Mouse (Mus musculus) kidney, postnatal 25 days (tissue): ENCODE results near the gene Tsga10ip.
"Not testable (repeated sequence)": the region's sequence is repeated elsewhere in the genome, so short reads cannot be mapped to it uniquely, and the experiment has no call there.

Experiments used
- DNase-seq, 2 experiments: peaks; one replicate each; pipeline ENCODE4 v3.0.0; 2021; ENCODE audit warnings: mixed read lengths in 2 of 2

Gene Tsga10ip

DNA sequence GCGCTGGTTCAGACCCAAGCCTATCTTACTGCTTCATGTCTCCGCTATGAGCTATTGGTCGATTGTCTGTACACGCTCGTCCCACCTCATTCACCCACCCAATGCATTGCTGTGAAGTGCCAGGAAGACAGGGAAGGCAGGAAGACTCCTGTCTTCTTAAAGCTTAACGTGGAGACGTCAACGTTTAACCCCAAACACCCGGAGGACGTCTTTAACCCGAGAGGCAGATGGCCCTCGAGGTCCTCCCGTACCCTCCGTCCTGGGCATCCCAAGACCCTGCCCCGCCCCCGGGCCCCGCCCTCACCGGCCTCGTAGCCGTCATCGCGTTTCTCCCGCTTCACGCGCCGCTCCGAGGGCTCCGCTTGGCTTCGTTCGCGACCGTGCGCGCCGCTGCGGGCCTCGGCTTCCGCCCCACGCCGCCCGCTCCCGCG lies 14.3 kb downstream of the Tsga10ip start:
- peak; percentile 35 to 73 for DNase-seq

DNA sequence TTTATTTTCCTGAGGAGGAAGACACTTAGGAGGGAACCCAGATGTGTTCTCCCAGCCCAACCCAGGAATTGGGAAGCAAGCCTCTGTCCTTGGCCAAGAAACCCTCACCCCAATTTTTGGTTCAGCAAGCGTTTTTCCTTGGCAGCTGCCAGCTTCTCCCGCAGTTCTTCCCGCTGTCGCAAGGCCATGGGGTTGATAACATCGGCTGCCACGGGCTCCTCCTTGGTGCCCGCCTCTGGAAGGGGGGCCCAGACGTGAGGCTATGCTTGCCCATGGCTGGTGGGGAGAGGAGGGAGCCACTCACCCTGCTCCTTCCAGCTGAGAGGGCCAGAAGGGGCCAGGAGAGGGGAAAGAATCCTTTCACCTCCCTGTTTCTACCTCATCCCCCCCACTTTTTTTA lies 17.6 kb downstream of the Tsga10ip start:
- DNase-seq: no peak

DNA sequence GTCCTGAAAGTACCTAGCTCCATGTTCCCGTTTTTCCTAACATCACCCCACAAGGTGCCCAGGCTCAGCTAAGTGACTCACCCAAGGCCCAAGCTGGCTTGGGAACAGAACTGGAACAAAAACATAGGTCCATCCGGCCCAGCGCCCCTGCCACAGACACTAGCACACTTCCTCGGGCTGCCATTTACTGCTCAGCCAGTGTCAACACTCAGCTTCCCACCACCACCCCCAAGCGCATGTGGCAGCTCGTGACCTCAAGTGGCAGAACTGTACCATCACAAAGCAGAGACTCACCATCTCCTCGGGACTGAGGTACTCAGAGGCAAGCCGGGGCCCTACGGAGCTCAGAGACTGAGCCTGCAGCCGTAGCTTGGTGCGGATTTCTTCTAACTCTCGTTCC lies 19.0 kb downstream of the Tsga10ip start:
- DNase-seq: no peak

DNA sequence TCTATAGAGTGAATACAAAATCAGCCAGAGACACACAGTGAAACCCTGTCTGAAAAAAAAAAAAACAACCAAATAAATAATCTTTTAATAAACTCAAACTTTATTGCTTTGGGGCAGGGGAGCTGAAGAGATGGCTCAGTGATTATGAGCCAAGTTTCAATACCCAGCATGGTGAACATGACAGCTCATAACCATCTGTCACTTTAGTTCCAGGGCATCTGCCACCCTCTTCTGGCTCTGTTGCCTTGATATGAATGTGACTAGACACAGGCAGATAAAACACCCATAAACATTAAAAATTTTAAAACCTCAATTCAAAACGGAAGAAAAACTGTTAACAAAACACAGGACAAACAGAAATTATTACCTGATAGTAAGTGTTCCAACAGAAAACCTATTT lies 24.9 kb downstream of the Tsga10ip start:
- DNase-seq: no peak

DNA sequence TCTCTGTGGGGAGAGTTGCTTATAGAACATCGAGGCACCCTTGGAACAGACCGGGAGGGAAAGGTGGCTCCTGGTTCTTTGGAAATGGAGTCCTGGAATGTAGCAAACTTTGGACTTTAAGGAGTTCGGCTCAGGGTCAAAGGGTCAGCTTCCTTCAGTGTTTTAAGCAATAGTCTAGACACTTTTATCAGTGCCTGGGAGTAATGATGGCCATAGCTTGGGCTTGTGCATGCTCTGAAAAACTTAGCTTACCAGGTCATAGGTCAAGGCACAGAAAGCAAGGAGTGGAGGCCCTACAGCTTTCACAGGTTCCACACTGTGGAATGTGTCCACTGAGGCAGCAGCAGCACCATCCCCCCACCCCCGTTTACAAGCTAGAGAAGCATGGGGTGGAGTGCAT lies 27.6 kb downstream of the Tsga10ip start:
- no peak for DNase-seq

DNA sequence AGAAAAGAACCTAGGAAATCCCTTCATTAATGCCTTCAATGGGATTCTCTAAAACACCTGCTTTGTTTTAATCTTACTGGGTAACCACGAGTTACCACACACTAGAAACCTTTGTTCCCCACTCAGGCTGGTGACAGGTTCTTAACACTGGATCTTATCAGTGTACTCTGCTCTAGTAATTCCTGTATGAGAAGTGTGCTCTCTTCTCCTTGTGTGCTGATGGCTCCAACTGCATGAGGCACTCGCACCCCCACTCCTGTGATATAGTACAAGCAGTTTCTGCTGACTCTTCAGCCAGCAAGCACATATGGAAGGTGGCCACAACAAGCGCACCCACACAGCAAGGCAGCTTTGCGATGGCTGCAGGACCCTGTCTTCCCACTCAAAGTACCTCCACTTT lies 28.1 kb downstream of the Tsga10ip start:
- no peak for DNase-seq

DNA sequence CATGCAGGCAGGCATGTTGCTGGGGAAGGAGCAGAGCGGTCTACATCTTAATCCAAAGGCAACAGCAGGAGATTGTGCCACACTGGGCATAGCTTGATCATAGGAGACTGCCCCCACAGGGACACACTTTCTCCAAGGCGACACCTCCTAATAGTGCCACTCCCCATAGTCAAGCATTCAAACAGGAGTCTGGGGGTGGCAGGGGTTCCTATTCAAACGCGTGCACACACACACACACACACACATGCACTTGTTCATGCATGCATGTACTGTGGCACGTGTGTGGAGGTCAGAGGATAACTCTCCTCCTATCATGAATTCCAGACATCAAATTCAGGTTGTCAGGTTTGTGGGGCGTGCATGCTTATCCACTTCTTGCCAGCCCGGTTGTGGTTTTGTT lies 29.6 kb downstream of the Tsga10ip start:
- DNase-seq: no peak

DNA sequence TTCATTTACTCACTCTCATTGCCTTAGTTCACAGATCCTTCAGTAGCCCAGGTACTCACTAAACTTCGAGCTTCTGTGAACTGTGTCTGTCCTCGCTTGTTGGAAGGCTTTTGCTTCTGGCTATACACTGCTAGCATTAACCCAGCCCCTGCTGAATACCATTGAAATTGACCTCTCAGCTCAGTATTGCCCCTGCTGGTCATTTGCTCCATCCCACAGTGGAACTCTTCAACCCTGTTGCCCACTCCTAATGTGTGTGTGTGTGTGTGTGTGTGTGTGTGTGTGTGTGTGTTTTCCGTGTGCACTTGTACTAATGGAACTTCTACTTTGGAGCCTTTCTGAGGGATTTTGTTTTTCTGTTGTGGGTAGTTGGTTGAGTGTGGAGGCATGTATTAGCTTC lies 31.4 kb downstream of the Tsga10ip start:
- no peak for DNase-seq

DNA sequence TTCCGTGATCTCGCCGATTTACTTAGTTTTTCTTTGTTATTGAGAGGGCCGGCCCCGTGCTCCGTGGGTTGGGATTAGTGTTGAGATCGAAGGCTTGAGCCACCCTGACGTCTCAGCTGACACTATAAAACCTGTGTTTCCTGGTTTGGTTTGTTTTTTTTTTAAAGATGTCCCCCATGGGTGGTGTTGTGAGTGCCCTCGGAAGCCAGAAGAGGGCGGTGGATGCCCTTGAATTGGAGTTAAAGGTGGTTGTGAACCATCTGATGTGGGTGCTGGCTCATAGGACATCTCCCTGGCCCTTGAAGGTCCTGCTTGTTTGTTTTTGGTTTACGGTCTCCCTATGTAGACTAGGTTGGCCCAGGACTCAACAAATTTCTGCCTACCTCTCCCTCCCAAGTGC lies 34.9 kb downstream of the Tsga10ip start:
- no peak for DNase-seq

DNA sequence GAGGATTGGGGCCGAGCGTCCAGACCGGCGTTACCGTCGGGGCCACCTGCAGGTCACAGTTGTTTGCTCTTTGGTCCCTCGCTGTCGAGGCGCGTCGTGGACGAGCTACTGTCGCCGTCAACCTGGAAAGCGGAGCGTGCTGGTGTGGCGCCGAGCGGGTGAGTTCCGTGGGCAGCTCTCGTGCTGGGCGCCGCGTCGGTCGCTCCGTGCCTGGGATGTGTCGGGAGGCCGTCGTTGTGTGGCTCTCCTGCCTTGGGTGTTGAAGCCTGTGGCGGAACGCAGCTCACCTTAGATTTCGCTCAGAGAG lies 35.3 kb downstream of the Tsga10ip start, which contains the start of gene Banf1:
Gene Banf1, minus strand, starts transcription at position 116 of the 307 bp plus-strand sequence.
- no peak for DNase-seq

DNA sequence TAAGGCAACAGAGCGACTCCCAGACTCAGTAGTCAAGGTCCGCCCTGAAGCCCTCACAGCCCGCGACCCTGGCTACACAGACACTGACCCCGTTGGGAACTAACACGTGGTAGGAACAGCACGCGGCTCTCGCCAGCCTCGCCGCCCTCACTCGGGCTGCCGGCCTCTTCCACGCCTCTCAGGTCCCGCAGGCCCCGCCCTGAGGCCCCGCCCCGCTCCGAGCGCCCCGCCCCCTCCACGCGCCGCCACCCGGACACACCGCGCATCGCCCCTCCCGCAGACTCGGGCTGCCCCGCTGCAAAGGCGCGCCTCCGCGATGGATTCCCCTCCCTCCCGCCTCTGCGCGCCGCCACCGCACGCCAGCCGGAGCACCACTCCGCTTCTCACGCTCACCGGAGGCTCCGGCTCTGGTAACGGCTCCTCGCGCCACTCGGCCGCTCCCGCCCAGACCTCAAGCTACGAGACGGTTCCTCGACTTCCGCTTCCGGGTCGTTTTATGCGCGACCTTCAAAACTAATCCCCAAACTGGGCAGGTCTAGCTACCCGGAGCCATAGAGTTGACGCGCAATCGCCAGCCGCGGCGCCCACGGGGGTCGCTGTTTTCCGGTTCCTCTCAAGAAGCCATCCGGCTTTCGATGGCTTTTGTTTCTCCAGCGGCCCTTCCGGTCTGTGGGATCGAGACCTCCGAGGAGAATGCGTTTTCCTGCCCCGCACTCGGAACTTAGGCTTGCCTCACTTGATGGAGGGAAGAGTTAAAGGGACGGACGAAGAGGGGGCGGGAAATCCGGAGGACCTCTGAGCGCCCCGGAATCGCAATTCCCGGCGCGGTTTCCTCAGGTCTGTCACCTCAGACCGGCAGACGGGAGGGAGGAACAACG lies 35.9 kb downstream of the Tsga10ip start, which contains the start of gene Eif1ad:
Gene Eif1ad, plus strand, starts transcription at position 567 of the 878 bp plus-strand sequence.
- peak; percentile 97 to 98 for DNase-seq

DNA sequence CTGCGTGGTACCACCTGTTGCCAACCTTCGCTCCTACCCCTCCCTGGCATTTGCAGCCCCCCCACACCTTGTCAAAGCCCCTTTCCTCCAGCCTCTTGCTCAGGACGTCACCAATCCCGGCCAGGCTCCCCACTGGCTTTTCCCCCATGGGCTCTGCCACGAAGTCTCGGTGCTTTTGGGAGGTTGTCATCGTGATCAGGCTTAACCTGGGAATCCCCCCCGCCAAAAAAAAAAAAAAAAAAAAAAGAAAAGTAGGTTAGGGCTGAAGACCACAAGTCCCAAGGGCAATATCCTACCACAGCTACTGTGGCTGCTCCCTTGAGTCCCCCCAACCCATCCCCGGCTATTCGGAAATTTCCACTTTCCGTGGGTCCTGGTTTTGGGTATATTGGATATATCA lies 36.6 kb downstream of the Tsga10ip start:
- DNase-seq: no peak

DNA sequence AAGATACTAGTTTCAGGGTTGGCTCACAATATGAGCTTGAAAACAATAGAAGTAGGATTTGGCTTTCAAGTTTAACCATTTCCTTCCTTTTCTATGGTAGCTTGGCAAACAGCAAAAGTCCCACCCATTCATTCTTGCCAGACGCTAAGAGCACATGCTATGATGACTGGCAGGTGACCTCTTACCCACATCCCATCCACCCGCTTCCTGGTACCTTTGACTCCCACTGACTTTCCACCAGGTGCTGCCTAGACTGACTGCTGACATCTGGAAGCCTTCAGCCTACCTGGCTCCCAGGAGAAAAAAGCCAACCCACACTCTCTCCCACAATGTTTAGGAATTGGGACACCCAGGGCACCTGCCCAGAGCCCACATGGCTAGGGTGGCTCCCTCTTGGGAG lies 38.2 kb downstream of the Tsga10ip start:
- no peak for DNase-seq

DNA sequence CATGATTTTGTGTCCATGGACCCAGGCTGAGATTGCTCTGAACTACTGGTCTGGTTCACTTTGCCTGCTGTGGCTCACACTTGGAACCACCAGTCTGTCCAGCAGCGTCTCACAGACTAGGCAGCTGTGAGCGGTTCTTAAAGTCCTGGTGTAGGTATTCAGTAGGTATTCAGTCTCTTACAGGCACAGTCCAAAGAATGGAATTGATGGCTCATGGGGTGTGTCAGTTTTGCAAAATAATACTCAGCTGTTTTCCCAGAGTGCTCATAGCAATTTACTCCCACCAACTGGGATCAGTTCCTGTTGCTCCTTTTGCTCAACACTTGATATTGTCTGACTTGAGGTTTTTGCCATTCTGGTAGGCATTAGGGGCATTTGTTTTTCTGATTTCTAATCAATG lies 40.1 kb downstream of the Tsga10ip start:
- DNase-seq: no peak

DNA sequence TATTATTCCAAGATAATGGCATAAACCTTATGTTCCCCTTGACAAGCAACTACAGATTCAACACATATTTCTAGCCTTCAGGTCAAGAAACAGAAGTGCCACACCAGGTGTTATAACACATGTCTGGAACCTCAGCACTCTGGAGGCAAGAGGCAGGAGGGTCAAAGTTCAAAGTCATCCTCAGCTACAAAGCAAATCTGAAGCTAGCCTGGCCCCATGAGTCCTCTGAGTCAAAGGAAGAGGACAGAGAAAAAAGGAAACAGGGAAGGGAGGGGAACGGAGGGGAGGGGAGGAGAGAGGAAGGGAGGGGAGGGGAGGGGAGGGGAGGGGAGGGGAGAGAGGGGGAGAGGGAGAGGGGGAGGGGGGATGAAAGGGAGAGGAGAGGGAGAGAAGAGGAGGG lies 46.2 kb downstream of the Tsga10ip start:
- no peak for DNase-seq

DNA sequence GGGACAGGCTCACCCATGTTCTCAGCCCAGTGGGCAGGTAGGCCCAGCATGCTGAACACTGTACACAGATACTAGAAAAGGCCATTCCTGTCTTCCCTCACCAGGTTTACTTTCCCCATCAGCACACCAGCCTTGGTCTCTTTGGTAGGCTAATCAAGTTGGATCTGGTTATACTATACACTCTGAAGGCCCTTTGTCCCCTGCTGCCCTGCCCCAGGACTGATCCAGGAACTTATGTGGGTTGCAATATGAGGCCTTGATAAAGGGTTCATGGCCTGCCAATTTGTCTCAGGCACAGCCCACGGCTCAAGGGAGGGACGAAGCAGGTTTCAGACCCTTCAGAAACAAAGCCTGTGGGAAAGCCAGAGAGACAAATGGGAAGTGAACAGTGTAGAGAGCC lies 48.7 kb downstream of the Tsga10ip start:
- DNase-seq: no peak

DNA sequence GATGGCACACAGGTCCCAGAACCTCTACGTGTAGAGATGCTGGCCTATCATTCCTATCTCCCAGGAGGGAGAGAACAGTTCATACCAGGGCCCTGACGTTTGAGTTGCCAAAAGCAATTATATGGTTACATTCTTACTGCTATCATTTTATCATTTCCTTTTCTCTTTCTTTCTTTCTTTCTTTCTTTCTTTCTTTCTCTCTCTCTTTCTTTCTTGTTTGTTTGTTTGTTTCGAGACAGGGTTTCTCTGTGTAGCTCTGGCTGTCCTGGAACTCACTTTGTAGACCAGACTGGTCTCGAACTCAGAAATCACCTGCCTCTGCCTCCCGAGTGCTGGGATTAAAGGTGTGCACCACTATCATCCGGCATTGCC lies 52.8 kb downstream of the Tsga10ip start, which contains the start of gene Cst6:
Gene Cst6, minus strand, starts transcription at position 73 of the 372 bp plus-strand sequence.
- not testable (repeated sequence) for DNase-seq

DNA sequence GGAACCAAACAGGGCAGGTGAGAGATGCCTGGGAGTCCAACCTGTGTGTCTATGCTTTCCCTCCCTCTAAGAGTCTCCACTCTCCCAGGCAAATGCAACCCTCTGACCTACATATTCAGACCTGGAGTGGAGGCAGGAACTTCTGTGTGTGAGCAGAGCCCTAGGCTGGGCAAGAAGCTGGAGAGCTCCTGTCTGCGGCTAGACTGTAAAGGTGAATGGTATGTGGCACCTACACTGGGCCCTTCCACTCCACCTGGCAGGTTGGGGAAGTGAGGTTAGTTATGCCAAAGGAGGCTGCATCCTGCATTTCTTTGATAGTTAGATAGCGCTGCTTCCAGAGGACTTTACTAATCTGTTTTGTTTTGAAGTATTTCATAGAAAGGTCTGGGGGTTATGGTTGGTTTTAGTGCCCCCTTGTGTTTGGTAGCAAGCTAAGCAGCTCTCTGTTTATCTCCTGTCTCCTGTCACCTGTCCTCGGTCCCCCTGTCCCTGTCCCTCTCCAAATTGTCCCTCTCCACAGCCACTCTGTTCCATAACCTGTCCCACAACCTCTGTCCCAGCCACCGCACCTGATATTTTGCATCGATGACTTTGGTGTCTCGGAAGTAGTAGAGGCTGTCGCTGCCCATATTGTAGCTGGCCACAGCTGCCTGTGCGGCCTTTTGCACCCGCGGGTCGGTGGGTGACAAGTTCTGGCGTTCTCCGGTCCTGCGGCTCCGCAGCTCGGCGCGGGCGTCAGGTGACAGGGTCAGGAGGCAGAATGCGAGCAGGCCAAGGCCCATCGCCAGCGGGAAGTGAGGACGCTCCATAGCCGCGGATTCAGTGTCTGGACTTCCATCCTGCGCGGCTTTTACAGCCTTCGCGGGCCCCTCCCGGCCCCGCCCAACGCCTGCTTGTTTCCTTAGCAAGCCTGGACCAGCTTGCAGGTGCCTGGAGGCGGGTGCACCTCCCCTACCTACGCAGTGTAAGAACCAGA lies 53.5 kb downstream of the Tsga10ip start:
- peak; percentile 10 to 64 for DNase-seq

DNA sequence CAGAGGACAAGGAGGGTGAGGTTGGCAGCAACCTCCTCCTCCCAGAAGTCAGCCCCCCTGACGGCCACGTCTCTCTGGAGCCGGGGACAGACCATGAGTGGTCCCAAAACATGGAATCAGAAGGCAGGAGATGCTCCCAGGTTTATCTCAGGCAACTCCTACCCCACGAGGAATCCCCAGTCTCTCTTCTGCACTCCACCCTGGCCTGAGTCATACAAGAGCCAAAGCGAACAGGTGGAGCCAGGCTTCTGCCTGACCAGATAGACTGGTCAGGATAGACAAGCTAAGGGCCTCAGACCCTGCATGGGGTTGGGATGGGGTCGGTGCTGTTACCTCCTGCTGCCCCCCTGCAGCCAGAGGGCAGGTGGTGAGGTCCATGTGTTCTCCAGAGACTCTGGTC lies 54.3 kb downstream of the Tsga10ip start:
- DNase-seq: no peak

DNA sequence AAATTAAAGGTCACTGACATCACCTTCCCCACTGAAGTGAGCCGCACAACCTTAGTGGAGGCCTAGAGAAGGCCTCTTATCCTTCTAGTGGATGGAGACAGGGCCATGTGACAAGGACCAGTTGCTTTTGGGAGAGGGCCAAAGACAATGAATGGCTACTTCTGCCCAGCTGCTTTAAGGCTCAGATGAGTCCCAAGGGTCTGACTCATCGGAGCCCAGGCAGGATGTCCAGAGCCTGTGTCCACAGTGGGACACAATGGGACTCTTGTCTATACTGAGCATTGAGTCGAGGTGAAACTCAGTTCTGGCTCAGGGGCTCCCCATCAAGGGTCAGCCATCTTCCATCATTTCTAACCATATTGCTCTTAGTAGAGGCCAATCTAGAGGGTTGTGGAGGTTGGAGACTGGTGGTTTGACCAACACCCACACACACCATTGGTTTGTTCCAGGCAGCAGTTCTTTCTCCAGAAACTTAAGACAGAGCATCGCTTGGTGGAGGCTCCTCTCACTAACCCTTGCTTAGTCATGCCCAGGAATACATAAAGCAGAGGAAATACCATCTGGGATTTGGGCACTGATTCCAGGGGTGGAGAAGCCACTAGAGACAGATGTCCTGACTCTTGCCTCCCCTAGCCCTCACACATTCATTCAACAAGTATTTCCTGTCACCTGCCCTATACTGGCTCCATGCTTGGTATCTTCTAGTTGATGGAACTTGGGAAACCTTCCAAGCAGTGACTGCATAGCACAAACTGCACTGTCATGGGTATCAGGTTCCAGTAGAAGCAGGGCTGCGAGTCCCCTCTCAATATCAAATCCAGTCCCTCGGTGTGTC lies 56.8 kb downstream of the Tsga10ip start:
- DNase-seq: peak in 1 of 2 experiments; percentile 5

DNA sequence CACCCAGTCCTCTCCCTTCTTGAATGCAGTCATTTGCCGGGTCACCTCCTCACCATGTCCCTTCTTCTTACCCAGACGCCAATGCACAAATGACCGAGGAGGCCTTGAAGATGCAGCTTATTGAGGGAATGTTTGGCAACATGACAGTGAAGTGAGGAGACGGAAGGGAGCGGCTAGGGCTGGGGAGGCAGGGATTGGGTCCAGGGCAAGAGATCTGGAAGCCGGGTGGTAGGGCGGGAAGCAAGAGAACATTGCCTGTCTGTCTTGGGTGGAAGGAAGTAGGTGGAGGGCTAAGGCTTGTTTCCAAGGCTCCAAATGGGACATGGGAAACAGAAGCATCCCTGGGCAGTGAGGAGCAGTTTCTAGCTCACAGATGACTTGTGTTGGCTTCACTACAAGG lies 61.0 kb downstream of the Tsga10ip start:
- DNase-seq: peak; percentile 5 to 45
